Mouse (Mus musculus) embryonic facial prominence, embryonic 14.5 days (tissue): ENCODE results near the gene Ccl22. TPM values are rescaled to one million over a fixed set of nuclear protein-coding genes. Genes with fewer than 3 reads are reported as not detected.

Experiments
- ATAC-seq: fragments of 200-750 bp; cut with Nextera tagmentation; 2 replicates; pipeline ENCODE4 v1.8.0; 2017; ENCODE audit warnings: low read depth, moderate number of reproducible peaks, moderate TSS enrichment
- DNase-seq: peaks from one replicate; pipeline ENCODE4 v3.0.0-alpha.2; 2015; ENCODE audit warnings: low spot score
- H3K27ac ChIP-seq: fragments of 300-500 bp; sonication (generic); replicated peaks from 2 replicates; pipeline ENCODE4 v1.5.1; 2014; ENCODE audit warnings: low read depth, mild to moderate bottlenecking, low read length, moderate library complexity
- H3K27me3 ChIP-seq: fragments of 300-500 bp; sonication (generic); replicated peaks from 2 replicates; pipeline ENCODE4 v1.6.1; 2014; ENCODE audit warnings: low read length; ENCODE audit not compliant: control insufficient read depth, insufficient read depth
- H3K36me3 ChIP-seq: fragments of 300-500 bp; sonication (generic); 2 replicates; pipeline ENCODE4 v1.6.1; 2014; ENCODE audit warnings: low read length, mixed read lengths; ENCODE audit not compliant: control insufficient read depth, insufficient read depth
- H3K4me1 ChIP-seq: fragments of 300-500 bp; sonication (generic); 2 replicates; pipeline ENCODE4 v1.6.1; 2014; ENCODE audit warnings: antibody characterized with exemption, low read length; ENCODE audit not compliant: control insufficient read depth, insufficient read depth
- H3K4me2 ChIP-seq: fragments of 300-500 bp; sonication (generic); 2 replicates; pipeline ENCODE4 v1.6.1; 2014; ENCODE audit warnings: low read depth, mild to moderate bottlenecking, low read length, moderate library complexity, mixed read lengths
- H3K4me3 ChIP-seq: fragments of 300-500 bp; sonication (generic); 2 replicates; pipeline ENCODE4 v1.5.1; 2014; ENCODE audit warnings: low read depth, mild to moderate bottlenecking, low read length
- H3K9ac ChIP-seq: fragments of 300-500 bp; sonication (generic); 2 replicates; pipeline ENCODE4 v1.6.1; 2014; ENCODE audit warnings: low read depth, mild to moderate bottlenecking, low read length, moderate library complexity, mixed read lengths
- H3K9me3 ChIP-seq: fragments of 300-500 bp; sonication (generic); 2 replicates; pipeline ENCODE4 v1.6.1; 2016; ENCODE audit warnings: low read length; ENCODE audit not compliant: control insufficient read depth
- WGBS: fragments of 180-500 bp; shearing (Covaris S2); extraction: QIAGEN DNeasy Blood & Tissue Kit; methylation state at CpG from one replicate; pipeline ENCODE4 v1.1.7; 2014; 5-methylcytosine and 5-hydroxymethylcytosine counted together
- polyA plus RNA-seq: library from polyadenylated mRNA; unstranded; fragments of >200 nt; fragmentation: Nextera tagmentation; extraction: Ambion mirVana; gene quantifications from 2 replicates; pipeline ENCODE4 v1.2.1, GENCODE M21; 2014

The Ccl22 gene
- polyA plus RNA-seq, 1 experiment from 2014 or later = not detected

- H3K27me3 ChIP-seq = no peaks in the 10 kb centered on the region
- H3K36me3 ChIP-seq = no peaks in the 10 kb centered on the region
- H3K27ac ChIP-seq = no peak overlapping the region
- no peak overlapping the region for H3K9ac ChIP-seq
- no peaks in the 10 kb centered on the region for H3K9me3 ChIP-seq
- no peak overlapping the region for H3K4me3 ChIP-seq
- H3K4me1 ChIP-seq = no peaks in the 10 kb centered on the region
- whole genome bisulfite sequencing = 88% methylated on average over 1 of the region's 1 CpGs
- ATAC-seq (no peak), DNase-seq (no peak)
- no peak overlapping the region for H3K4me2 ChIP-seq
Measured at GRCm38 (mm10) chr8:94716841-94717240, 28.5 kb upstream of the Ccl22 start.

GRCm38 (mm10) chr8:94725998-94726397, 19.4 kb upstream of the Ccl22 start:
- Histone ChIP-seq H3K9me3 (no peaks in the 10 kb centered on the region), H3K36me3 (no peaks in the 10 kb centered on the region), H3K27ac (no peak overlapping the region), H3K4me2 (no peak overlapping the region), H3K4me1 (no peaks in the 10 kb centered on the region), H3K27me3 (no peaks in the 10 kb centered on the region), H3K4me3 (no peak overlapping the region), H3K9ac (no peak overlapping the region)
- WGBS = 84% methylated on average over 5 of the region's 5 CpGs
- ATAC-seq (no peak), DNase-seq (no peak)

- no peak for DNase-seq
- Histone ChIP-seq H3K4me3 (no peak overlapping the region), H3K27ac (no peak overlapping the region), H3K36me3 (no peaks in the 10 kb centered on the region), H3K9ac (no peak overlapping the region), H3K4me2 (no peak overlapping the region), H3K4me1 (no peaks in the 10 kb centered on the region), H3K27me3 (no peaks in the 10 kb centered on the region), H3K9me3 (no peaks in the 10 kb centered on the region)
- no peak for ATAC-seq
- WGBS = 77% methylated on average over 4 of the region's 4 CpGs
Measured at GRCm38 (mm10) chr8:94729301-94729700, 16.1 kb upstream of the Ccl22 start.

GRCm38 (mm10) chr8:94733821-94734465, 11.4 kb upstream of the Ccl22 start:
- no peak overlapping the region for H3K9ac ChIP-seq
- WGBS = 67% methylated on average over 5 of the region's 5 CpGs
- ATAC-seq = peak; percentile 37; the same call in 1 of the 2 replicates
- H3K27me3 ChIP-seq = no peaks in the 10 kb centered on the region
- H3K36me3 ChIP-seq = no peaks in the 10 kb centered on the region
- no peak overlapping the region for H3K4me2 ChIP-seq
- no peak overlapping the region for H3K4me3 ChIP-seq
- peak; percentile 24 for DNase-seq
- H3K27ac ChIP-seq = no peak overlapping the region
- no peaks in the 10 kb centered on the region for H3K9me3 ChIP-seq
- H3K4me1 ChIP-seq = no peaks in the 10 kb centered on the region

- H3K27ac ChIP-seq = no peak overlapping the region
- DNase-seq (no peak), ATAC-seq (no peak)
- no peaks in the 10 kb centered on the region for H3K4me1 ChIP-seq
- H3K4me2 ChIP-seq = no peak overlapping the region
- no peaks in the 10 kb centered on the region for H3K9me3 ChIP-seq
- H3K4me3 ChIP-seq = no peak overlapping the region
- H3K9ac ChIP-seq = no peak overlapping the region
- no peaks in the 10 kb centered on the region for H3K36me3 ChIP-seq
- no peaks in the 10 kb centered on the region for H3K27me3 ChIP-seq
- 74% methylated on average over 7 of the region's 7 CpGs for WGBS
Measured at GRCm38 (mm10) chr8:94734735-94735350, 10.5 kb upstream of the Ccl22 start.

- Histone ChIP-seq H3K9me3 (no peaks in the 10 kb centered on the region), H3K9ac (no peak overlapping the region), H3K4me2 (no peak overlapping the region), H3K4me1 (no peaks in the 10 kb centered on the region), H3K36me3 (no peaks in the 10 kb centered on the region), H3K27ac (no peak overlapping the region), H3K4me3 (no peak overlapping the region), H3K27me3 (no peaks in the 10 kb centered on the region)
- ATAC-seq (no peak), DNase-seq (no peak)
- whole genome bisulfite sequencing = 59% methylated on average over 5 of the region's 5 CpGs
Measured at GRCm38 (mm10) chr8:94735426-94736094, 9.8 kb upstream of the Ccl22 start.

- H3K27ac ChIP-seq = no peak overlapping the region
- H3K27me3 ChIP-seq = no peaks in the 10 kb centered on the region
Measured at GRCm38 (mm10) chr8:94739829-94740228, 5.6 kb upstream of the Ccl22 start.

GRCm38 (mm10) chr8:94740591-94740990, 4.8 kb upstream of the Ccl22 start:
- no peak overlapping the region for H3K27ac ChIP-seq
- DNase-seq (no peak), ATAC-seq (no peak)
- no peak overlapping the region for H3K4me2 ChIP-seq
- H3K9me3 ChIP-seq = no peaks in the 10 kb centered on the region
- WGBS = 89% methylated on average over 3 of the region's 3 CpGs
- H3K9ac ChIP-seq = no peak overlapping the region
- H3K36me3 ChIP-seq = no peaks in the 10 kb centered on the region
- no peaks in the 10 kb centered on the region for H3K27me3 ChIP-seq
- no peak overlapping the region for H3K4me3 ChIP-seq
- no peaks in the 10 kb centered on the region for H3K4me1 ChIP-seq

More at GRCm38 (mm10) chr8:94739829-94740228, 5.6 kb upstream of the Ccl22 start:
- H3K9me3 ChIP-seq = no peaks in the 10 kb centered on the region
- no peaks in the 10 kb centered on the region for H3K36me3 ChIP-seq
- no peak overlapping the region for H3K4me3 ChIP-seq
- WGBS = 86% methylated on average over 6 of the region's 6 CpGs
- DNase-seq (no peak), ATAC-seq (no peak)
- no peaks in the 10 kb centered on the region for H3K4me1 ChIP-seq
- H3K9ac ChIP-seq = no peak overlapping the region
- H3K4me2 ChIP-seq = no peak overlapping the region
